Mouse (Mus musculus) spleen, embryonic (tissue): ENCODE data around the gene Arrb1.

Experiments used
- CTCF ChIA-PET: fragments of 350-600 bp; sonication (Branson Sonifier 250); formaldehyde crosslinking; loops from one replicate; lab custom pipeline; 2022; lab: Charles Lee

Arrb1 gene

GRCm38 (mm10) chr7:99572931-99573330 is 37.7 kb downstream of the Arrb1 start:
- CTCF ChIA-PET, result no interaction called here

- CTCF ChIA-PET, result no interaction called here
These were observed 38.1 kb downstream of the Arrb1 start for GRCm38 (mm10) chr7:99573351-99573750.

GRCm38 (mm10) chr7:99578246-99578645 is 43.0 kb downstream of the Arrb1 start:
- CTCF ChIA-PET, result no interaction called here

- CTCF ChIA-PET, result no interaction called here
These were observed 44.4 kb downstream of the Arrb1 start for GRCm38 (mm10) chr7:99579491-99580190.

- CTCF ChIA-PET, result no interaction called here
These were observed 45.0 kb downstream of the Arrb1 start for GRCm38 (mm10) chr7:99580247-99580646.

- CTCF ChIA-PET, result no interaction called here
These were observed 47.0 kb downstream of the Arrb1 start for GRCm38 (mm10) chr7:99582306-99582705.

- CTCF ChIA-PET, result no interaction called here
These were observed 47.6 kb downstream of the Arrb1 start for GRCm38 (mm10) chr7:99582867-99583266.

GRCm38 (mm10) chr7:99583625-99584024 is 48.4 kb downstream of the Arrb1 start:
- CTCF ChIA-PET, result no interaction called here

- CTCF ChIA-PET, result no interaction called here
These were observed 50.7 kb downstream of the Arrb1 start for GRCm38 (mm10) chr7:99585976-99586375.

- CTCF ChIA-PET, result interaction anchor here (1.1 kb wide), 1 partner anchor 89 kb away, joined by 17 read pairs; no protein-coding TSS in a partner anchor
These were observed 54.8 kb downstream of the Arrb1 start for GRCm38 (mm10) chr7:99590064-99590463.

- CTCF ChIA-PET, result interaction anchor here (0.6 to 1.2 kb wide), 2 partner anchors 51 to 90 kb away, joined by 4 to 19 read pairs; no protein-coding TSS in a partner anchor
These were observed 55.4 kb downstream of the Arrb1 start for GRCm38 (mm10) chr7:99590646-99591045.

GRCm38 (mm10) chr7:99592669-99593068 is 57.4 kb downstream of the Arrb1 start:
- CTCF ChIA-PET, result interaction anchor here (0.7 kb wide), 1 partner anchor 93 kb away, joined by 3 read pairs; no protein-coding TSS in a partner anchor

GRCm38 (mm10) chr7:99593868-99594803 is 58.9 kb downstream of the Arrb1 start:
- CTCF ChIA-PET, result no interaction called here

GRCm38 (mm10) chr7:99598722-99599121 is 63.5 kb downstream of the Arrb1 start:
- CTCF ChIA-PET, result no interaction called here

GRCm38 (mm10) chr7:99603875-99604662 is 68.8 kb downstream of the Arrb1 start:
- CTCF ChIA-PET, result no interaction called here

- CTCF ChIA-PET, result no interaction called here
These were observed 69.8 kb downstream of the Arrb1 start for GRCm38 (mm10) chr7:99605058-99605457.

GRCm38 (mm10) chr7:99606303-99606702 is 71.0 kb downstream of the Arrb1 start:
- CTCF ChIA-PET, result no interaction called here

GRCm38 (mm10) chr7:99606766-99607165 is 71.5 kb downstream of the Arrb1 start:
- CTCF ChIA-PET, result no interaction called here

- CTCF ChIA-PET, result no interaction called here
These were observed 72.4 kb downstream of the Arrb1 start for GRCm38 (mm10) chr7:99607632-99608031.

- CTCF ChIA-PET, result interaction anchor here (1.2 kb wide), 1 partner anchor 177 kb away, joined by 4 read pairs; no protein-coding TSS in a partner anchor
These were observed 83.0 kb downstream of the Arrb1 start for GRCm38 (mm10) chr7:99618264-99618663.

GRCm38 (mm10) chr7:99618860-99619259 is 83.6 kb downstream of the Arrb1 start:
- CTCF ChIA-PET, result interaction anchor here (0.7 to 1.2 kb wide), 2 partner anchors 176 to 322 kb away, joined by 4 to 6 read pairs; no protein-coding TSS in a partner anchor
